Mouse (Mus musculus) urinary bladder, postnatal 14 days (tissue): ENCODE results near the gene Atf1.

Experiments used
- DNase-seq: peaks from one replicate; pipeline ENCODE4 v3.0.0; 2021; ENCODE audit warnings: low spot score

Gene Atf1

GRCm38 (mm10) chr15:100307438-100308096 is 79.9 kb downstream of the Atf1 start:
- DNase-seq: peak; percentile 53
